Mouse (Mus musculus) left cerebral cortex, adult 9 months (tissue): ENCODE results near the gene Mical2.

Source experiments
- DNase-seq, 2 experiments: peaks; one replicate each; pipeline ENCODE4 v3.0.0; 2022; ENCODE audit warnings: low spot score in 2 of 2

Mical2 gene

DNA sequence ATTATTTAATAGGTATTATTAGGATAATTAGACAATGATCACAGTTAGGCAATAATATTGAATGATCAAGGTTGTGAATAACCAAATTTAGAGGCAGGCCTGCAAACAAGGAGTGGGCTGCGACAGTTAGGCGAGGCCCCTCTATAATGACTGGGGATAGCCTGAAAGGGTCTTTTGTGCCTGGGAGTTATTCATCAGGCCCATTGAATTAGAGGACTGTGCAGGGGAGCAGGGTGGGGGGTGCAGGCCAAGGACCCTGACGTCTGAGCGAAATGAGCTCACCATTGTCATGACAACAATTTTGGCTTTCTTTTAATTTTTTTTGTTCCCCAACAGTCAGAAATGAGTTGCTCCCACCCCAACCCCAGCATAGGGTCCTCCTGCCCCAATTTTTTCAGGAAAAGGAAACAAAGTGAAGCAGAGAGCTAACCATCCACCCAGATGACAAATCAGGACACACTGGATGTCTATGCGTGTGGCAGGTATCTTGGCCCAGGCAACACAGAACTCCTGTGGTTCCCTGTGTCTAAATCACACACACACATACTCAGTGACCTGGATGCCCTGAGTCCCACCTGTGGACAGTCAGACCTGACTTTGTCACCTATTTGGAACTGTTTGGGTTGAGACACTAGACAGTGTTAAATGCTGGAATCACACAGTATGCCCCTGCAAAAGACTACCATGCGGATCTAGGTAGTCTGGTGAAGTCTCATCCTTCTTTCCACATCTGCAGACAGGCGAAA, 173.9 kb downstream of the Mical2 start:
- DNase-seq, result no peak

DNA sequence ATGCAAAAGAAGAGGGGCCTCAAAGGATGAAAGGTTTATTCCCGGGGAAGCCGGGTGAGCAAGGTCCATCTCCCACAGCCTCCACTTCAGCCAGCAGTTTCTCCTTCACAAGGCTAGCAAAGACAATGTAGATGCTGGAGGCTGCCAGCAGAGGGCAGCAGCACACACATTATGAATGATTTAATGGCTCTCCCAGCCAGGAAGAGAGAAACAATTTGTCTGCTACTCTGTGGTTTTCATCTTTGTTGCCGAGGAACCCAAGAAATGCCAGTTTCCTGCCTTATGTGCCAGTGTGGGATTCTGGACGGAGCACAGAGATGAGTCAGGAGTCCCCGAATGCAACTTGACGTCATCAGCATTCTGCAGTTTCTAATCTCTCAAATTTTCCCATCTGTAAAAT, 174.5 kb downstream of the Mical2 start:
- DNase-seq, result peak in 1 of 2 experiments; percentile 62

DNA sequence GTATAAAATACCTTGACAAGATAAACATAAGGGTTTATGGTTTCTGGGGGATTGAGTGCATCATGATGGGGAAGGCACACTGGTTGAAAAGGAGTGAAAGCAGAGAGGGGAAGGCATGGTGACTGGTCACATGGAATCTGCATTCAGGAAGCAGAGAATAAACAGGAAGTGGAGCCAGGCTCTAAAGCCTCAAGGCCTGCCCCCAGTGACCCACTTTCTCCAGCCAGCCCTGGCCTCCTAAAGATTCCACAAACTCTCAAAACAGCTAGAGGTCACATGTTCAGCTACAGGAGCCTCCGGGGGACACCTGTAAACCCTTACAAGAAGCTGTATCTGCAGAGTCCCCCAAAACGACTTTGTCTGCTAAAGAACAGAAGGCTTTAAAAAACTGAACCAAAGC, 179.4 kb downstream of the Mical2 start:
- no peak for DNase-seq

DNA sequence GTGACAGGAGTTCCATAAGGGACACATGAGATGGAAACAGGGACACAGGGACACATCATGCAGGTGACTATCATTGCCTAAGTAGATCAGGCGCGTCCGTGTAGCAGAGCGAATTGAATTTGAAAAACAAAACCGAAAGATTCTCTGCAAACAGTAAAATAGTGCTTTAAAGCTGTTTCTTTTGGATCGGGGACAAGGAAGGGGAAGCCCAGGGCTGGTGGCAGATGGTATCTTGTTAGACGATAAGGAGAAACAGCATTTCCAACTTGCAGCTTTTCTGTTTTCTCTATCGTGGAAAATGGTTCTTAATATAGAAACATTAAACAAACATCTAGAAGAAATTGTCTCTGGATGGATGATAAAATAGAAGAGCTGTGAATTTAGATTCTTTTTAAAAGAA, 179.9 kb downstream of the Mical2 start:
- peak in 1 of 2 experiments; percentile 49 for DNase-seq

DNA sequence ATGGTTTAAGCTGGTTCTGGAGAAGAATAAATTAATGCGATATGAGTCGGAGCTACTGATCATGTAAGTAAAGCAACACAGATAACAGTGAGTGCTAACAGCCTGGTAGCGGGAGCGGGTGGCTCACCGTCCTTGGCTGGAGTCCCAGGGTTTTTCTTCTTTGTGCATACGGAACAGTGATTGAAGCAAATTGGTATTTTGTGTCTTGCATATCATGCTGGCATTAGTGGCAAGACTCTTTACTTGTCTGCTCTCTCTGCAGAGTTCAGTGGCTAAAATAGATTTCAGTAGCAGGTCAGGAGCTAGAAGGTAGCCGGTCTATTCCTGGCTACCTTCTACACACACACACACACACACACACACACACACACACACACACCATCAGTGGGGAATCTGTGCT, 181.9 kb downstream of the Mical2 start:
- peak in 1 of 2 experiments; percentile 31 for DNase-seq

DNA sequence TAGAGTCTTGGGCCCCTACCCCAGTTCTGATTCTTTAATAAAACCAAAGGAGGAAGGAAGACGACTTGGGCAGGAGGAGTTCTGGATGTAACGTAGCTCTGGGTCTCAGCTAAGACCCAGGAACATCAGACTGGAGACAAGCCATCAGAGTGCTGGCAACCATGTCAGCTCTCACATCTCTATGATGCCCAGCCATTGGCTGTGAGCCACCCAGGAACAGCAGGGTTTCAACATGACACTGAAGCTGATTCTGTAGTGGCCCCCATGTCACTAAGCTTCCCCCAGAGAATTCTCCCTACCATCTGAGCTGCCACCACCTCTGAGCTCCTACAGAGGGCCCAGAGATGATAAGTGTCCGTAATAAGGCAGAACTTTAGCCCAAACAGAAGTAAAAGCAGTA, 184.3 kb downstream of the Mical2 start:
- no peak for DNase-seq

DNA sequence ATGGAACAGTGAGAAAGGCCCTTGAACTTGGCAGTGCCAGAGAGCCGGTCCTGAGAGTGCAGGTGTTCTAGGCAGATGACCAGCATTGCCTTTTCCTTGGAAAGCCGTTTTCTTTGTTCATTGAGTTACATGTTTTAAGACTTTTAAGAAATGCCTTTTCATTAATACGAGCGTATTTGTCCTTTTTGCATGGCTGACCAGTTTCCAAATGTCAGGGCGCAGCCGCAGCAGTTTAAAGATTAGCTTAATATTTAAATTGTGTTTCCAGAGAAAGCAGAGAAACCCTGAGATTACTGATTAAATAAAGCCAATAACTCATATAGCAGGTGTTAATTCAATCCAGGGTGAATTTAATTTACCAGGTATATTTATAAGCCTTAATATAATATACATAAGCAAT, 187.6 kb downstream of the Mical2 start:
- DNase-seq, result no peak

DNA sequence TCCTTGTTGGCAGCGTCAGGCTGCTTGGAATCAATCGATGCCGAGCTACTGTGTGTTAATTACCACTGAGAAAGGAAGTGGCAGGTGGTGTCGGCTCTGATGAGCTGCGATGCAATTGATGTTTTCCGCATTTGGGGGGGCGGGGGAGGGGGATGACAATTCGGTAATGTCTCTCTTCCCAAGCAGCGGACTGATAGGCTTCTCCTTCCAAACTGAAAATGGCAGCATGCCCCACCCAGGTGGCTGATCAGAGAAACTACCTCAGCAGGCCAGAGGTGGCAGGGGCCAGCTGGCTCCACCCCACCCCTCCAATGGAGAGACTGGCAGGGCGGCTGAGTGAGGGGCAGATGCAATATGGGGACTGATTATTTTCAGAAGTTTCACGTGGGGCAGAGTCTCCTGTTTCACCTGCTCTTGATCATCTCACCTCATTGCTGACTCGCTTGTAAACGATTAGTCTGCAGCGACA, 190.4 kb downstream of the Mical2 start:
- DNase-seq, result no peak

DNA sequence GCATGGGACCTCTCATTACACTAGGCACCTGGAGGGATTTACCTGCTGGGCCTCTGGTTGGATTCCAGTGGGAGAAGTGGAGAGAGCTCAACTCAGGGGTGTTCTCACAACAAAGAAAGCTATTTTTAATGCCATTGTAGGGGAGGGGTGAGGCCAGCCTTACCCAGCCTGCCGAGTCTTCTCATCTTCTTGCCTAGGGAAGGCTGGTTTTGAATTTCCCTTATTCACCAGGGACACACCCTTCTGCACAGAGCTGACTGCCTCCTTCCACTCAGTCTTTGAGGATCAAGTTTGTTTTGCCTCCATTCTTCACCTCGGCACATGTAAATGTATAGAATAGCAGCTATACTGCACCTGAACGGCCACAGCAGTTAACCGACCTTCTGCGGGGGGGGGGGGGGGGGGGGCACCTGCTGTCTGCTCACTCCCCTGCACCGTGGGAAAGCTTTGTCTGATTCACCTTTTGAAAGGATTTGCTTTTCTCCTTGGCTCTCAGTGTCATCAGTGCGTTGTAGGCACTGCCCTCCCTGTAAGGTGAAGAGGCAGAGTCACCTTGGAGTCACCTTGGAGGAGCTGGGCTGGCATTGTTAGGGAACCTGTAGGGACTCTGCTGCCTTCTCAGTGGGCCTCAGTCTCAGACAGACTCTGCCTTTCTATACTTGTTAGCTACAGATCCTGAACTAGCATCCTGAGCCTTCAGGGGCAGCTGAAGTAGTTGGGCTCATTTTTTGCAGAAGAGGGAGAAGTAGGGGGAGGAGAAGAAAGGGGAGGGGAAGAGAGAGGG, 191.3 kb downstream of the Mical2 start:
- no peak for DNase-seq

DNA sequence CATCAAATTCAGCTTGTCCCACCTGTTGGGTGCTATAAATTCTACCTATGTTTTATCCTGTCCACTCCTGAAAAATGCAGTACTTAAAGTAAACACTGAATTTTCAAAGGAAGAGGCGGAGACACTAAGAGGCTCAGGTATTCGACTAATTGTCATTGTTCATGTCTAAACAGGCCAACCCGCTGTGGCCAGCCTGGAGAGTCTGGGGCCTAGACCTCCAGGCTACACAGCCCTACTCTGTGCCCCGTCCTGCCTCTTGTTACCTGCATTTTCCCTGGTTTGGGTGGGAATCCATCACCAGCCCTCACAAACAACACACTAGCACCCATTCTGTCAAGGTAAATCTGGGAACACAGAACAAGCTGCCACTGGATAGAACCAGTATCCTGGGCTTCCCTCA, 191.9 kb downstream of the Mical2 start:
- no peak for DNase-seq

DNA sequence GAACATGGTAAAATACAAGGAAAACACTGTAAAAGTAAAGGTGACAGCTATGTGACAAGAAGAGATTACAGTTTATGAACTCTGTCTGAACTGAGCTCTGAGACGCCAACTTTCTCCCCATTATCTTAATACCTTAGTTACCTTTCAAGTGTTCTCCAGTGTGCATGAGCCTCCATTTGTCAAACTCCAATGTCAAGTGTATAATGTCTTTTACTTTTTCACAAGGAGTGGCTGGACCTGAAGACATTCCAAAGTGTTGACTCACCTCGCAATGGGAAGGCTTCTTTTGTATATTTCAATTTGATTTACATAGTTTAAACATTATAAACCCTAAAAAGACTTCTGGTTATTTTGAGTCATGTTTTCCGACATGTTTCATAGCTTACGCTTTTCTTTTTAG, 197.8 kb downstream of the Mical2 start:
- no peak for DNase-seq

DNA sequence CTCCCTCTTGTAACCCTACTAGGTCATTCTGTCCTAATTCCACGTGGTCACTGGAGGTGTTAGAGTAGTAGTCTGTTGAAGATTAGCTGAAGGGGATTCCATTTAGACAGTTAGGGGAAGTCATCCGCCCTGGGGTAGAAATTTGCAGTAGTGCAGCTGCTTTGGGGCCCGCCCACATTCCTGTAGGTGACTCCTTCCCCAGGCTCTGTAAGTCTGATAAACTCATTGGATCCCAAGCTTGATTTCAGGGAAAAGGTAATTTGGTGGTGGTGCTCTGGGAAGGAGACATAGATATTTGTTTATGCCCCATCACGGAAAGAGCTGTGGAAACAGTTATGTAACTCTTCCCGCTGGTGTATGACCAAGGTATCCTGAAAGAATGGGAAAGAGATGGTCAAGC, 201.2 kb downstream of the Mical2 start:
- no peak for DNase-seq

DNA sequence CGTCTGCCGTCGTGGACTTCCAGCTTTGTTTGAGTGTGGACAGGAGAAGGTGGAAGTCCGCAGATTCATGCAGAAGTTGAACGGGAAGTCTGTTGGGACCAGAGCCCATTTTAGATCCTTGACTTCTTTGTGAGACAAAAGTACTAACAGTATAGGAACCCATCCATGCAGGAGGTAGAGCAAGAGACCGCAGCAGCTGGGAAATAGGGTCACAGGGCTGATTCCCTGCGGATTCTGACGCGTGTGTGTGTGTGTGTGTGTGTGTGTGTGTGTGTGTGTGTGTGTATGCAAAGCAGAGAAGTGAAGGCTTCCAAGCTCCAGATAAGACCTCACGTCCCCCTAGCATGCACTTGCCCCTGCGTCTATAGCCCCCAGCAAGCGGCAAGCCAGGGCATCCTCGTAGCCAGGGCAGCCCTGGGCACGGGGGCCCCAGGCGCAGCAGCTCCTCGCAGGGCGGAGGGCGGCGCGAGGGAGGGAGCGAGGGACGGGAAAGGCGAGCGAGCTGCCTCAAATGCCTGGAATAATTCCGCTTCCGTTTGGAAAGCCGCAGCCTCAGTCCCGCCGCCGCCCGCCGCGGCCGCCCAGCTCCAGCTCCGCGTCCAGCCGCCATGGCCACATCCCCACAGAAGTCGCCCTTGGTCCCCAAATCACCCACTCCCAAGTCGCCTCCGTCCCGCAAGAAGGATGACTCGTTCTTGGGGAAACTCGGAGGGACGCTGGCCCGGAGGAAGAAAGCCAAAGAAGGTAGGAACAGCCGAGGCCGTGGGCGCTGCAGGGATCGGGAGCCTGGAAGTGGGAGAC, 201.9 kb downstream of the Mical2 start, which contains the start of gene Parva:
TSS of gene Parva (plus strand) at position 149 of the 801 bp plus-strand sequence.
- DNase-seq, result peak in 1 of 2 experiments; percentile 40

DNA sequence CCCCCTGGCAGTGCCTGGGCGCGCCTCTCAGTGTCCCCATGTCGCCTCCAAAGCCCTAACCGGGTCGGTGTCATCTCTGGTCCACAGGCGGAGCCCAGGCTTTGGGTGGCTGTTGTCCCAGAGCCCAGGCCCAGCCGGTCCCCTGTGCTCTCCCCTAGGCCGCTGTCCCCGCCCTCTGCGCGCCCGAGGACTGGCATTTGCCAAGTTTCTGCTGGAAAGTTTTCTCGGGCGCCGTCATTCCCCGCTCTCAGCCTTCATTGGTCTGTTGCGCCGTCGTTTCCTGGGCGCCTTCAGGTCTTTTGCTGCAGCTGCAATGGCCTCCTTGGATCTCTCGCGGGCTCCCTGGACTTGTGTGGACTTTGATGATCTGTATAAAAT, 202.5 kb downstream of the Mical2 start:
- peak; percentile 15 to 64 for DNase-seq

DNA sequence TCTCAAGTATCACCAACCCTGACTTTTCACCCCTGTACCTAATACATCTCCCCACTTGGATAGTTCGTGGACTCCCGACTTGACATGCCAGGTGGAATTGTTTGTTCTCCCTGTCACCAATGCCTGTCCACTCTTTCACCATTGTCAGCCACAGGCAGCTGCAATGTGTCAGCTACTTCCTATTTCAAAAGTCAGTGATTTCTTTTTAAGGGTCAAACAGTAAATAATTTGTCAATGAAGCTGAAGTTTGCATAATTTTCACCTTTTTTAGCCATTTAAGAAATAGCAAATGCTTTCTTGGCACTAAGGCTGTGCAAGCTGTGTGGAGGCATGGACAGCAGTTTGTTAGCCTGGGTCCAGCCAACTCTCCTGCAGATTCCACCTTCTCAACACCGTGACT, 214.2 kb downstream of the Mical2 start:
- no peak for DNase-seq

DNA sequence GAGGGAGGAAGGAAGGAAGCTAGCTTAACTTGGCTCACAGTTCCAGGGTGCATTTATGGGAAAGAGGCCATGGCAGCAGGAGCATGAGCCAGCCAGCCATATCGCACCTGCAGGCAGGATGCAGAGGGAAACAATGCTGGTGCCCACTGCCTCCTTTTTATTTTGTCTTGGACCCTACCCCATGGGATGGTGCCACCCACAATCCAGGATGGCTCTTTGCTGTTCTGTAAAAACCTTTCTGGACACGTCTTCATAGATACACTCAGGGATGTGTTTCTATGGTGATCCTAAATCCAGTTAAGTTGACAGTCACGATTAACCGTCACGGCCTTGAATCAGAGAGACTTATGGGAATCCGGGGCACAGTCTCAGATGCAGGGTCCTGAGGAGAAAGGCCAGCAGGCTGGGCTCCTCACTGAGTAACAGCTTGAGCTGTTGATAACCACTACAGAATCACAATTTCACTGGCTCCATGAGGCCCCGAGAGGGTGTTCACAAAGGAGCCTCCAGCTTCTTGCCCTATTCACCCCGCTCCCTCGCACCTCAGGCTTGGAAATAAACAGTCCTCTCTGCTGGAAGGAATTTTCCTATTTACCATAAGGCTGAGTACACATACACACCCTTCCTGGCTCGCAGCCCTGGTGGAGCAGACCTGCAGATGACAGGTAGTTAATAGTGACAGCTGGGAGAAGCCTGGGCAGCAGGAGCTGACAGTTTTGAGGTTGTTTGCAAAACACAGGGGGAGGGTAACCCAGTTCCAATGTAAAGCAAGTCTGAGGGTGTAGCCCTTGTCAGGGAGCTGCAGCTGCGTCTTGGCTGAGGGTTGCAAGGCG, 218.7 kb downstream of the Mical2 start:
- no peak for DNase-seq

DNA sequence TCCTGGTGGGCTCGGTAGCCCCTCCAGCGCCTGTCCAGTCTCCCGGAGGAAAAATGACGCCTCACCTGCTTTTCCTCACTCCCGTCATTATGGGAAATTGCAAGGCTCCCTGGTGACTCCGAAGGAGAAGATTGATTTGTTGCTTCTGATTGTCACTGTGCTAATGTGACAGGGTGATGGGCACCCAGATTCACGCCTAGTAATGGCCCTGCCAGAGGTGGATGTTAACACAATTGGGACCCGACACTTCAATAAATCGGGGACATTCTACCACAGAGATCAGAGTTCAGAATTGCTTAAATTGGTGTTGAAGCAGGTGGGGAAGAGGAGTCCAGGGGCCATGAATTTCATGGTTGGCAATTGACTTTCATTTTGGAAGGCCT, 219.3 kb downstream of the Mical2 start:
- no peak for DNase-seq

DNA sequence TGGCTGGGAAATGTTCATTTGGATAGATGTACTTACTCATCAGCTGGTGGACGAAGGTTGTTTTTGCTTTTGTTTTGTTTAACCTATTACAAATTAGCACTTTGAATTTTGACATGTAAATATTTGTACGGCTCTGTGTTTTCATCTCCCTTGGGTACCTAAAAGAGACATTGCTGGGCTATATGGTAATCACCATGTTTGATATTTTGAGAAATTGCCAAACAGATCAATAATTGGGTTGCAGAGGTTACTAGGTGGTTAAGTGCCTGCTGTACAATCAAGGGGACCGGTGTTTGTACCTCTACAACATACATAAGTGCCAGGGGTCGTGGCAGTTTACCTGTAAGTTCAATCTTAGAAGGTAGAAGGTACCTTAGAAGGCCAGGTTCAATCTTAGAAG, 220.8 kb downstream of the Mical2 start:
- DNase-seq, result no peak

DNA sequence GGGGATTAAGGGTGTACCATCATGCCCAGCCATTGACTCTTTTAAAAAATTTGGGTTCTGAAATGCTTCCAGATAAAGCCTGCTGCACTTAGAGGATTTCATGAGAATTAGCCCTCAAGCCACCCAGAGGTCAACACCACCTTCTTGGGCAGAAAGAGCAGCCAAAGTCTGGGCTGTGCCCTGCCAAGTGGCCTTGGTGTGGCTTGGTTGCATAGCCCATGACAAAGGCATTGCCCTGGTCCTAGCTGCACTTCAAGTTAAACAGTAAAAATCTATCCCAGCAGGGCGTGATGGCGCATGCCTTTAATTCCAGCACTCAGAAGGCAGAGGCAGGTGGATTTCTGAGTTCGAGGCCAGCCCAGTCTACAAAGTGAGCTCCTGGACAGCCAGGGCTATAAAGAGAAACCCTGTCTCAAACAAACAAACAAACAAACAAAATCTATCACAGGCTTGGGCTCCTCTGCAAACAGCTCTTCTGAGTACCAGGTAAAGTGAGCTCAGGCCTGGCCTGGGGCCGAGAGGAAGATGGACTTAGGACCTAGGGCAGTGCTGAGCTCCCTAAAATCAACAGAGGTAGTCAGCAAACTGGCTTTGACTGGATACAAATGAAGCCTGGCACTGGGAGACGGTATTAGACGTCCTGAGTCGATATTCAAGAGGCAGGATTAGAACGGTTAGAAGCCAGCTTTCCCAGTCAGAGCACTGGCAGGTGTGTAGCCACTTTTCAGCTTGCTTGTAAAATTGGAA, 224.5 kb downstream of the Mical2 start:
- no peak for DNase-seq

DNA sequence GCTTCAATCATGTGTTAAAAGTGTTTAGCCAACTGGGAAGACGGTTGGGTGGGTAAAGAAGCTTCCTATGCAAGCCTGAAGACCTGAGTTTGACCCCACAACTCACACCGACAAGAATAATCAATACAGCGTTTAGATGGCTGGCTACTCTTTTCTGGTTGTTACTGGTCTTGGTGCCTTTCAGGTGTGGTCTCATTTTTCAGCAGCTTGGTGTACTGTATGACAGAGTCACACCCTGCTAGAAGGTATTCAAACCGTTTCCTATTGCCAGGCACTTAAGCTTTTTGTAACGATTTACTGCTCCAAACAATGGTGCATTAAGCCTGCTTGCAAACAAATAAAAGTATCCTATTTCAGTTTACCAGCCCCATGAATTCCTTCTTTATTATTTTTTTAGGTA, 226.8 kb downstream of the Mical2 start:
- no peak for DNase-seq

DNA sequence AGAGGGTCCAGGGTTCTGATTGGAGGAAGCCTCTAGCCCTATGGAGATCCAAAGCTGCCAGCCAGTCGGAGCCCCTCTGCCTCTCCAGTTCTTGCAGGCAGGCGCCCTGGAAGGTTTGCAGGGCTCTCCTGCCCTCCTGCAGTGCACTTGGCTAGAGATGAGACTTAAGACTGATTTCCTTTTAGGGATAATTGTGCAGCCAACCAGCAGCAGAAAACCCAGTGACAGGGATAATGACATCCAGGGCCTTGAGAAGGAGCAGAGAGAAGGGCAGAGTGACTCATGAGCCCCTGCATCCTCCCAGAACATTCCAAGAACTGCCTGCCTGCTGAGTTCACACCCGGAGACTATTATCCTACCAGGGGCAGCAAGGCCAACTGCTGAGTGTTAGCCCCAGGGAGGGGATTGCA, 228.2 kb downstream of the Mical2 start:
- DNase-seq, result no peak
